Mouse (Mus musculus) liver, postnatal 0 days (tissue): Measurements from ENCODE around the gene Zbtb20. TPM values are rescaled to one million over a fixed set of nuclear protein-coding genes. Genes with fewer than 3 reads are reported as not detected.

Experiments used
- ATAC-seq: fragments of 200-750 bp; cut with Nextera tagmentation; 2 replicates; pipeline ENCODE4 v1.8.0; 2017; ENCODE audit warnings: mild to moderate bottlenecking, moderate library complexity
- DNase-seq: peaks from one replicate; pipeline ENCODE4 v3.0.0-alpha.2; 2016
- H3K27ac ChIP-seq: fragments of 300-500 bp; sonication (generic); 2 replicates; pipeline ENCODE4 v1.5.1; 2014; ENCODE audit warnings: antibody characterized with exemption, moderate library complexity, mild to moderate bottlenecking, low read depth
- H3K27me3 ChIP-seq: fragments of 300-500 bp; sonication (generic); 2 replicates; pipeline ENCODE4 v1.6.1; 2014; ENCODE audit warnings: low read length, control low read depth, mixed read lengths; ENCODE audit not compliant: insufficient read depth
- H3K36me3 ChIP-seq: fragments of 300-500 bp; sonication (generic); replicated peaks from 2 replicates; pipeline ENCODE4 v1.6.1; 2014; ENCODE audit warnings: mild to moderate bottlenecking, control low read depth, low read length, moderate library complexity, mixed read lengths; ENCODE audit not compliant: insufficient read depth
- H3K4me1 ChIP-seq: fragments of 300-500 bp; sonication (generic); 2 replicates; pipeline ENCODE4 v1.6.1; 2014; ENCODE audit warnings: antibody characterized with exemption, mild to moderate bottlenecking, control low read depth; ENCODE audit not compliant: insufficient read depth
- H3K4me2 ChIP-seq: fragments of 300-500 bp; sonication (generic); 2 replicates; pipeline ENCODE4 v1.6.1; 2014; ENCODE audit warnings: low read depth, mild to moderate bottlenecking, low read length, moderate library complexity, mixed read lengths
- H3K4me3 ChIP-seq: fragments of 300-500 bp; sonication (generic); 2 replicates; pipeline ENCODE4 v1.5.1; 2014; ENCODE audit warnings: low read depth, low read length
- H3K9ac ChIP-seq: fragments of 300-500 bp; sonication (generic); replicated peaks from 2 replicates; pipeline ENCODE4 v1.6.1; 2014; ENCODE audit warnings: mild to moderate bottlenecking, moderate library complexity
- H3K9me3 ChIP-seq: fragments of 300-500 bp; sonication (generic); 2 replicates; pipeline ENCODE4 v1.6.1; 2016; ENCODE audit warnings: mild to moderate bottlenecking, control low read depth, low read length, mixed read lengths
- CTCF ChIP-seq: sonication (generic); IDR thresholded peaks from 2 replicates; pipeline ENCODE4 v1.5.1; 2016; ENCODE audit warnings: antibody characterized with exemption, low read depth
- EP300 ChIP-seq: IDR thresholded peaks from 2 replicates; pipeline ENCODE4 v1.6.1; 2016; ENCODE audit warnings: antibody characterized with exemption, low read depth, mild to moderate bottlenecking
- WGBS: fragments of 180-500 bp; shearing (Covaris S2); extraction: QIAGEN DNeasy Blood & Tissue Kit; methylation state at CpG from one replicate; pipeline ENCODE4 v1.1.7; 2014; ENCODE audit not compliant: insufficient replicate concordance; 5-methylcytosine and 5-hydroxymethylcytosine counted together
- polyA plus RNA-seq: library from polyadenylated mRNA; unstranded; fragments of >200 nt; fragmentation: Nextera tagmentation; extraction: Ambion mirVana; gene quantifications from 2 replicates; pipeline ENCODE4 v1.2.1, GENCODE M21; 2015

The Zbtb20 gene
- polyA plus RNA-seq, 1 experiment from 2014 or later, result 9.2 TPM

GRCm38 (mm10) chr16:43574006-43574764 is 698.5 kb downstream of the Zbtb20 start:
- TF ChIP-seq EP300 (no peak), CTCF (peak; percentile 87)
- Histone ChIP-seq H3K27me3 (no peaks in the 10 kb centered on the region), H3K4me3 (no peak overlapping the region), H3K9ac (no peak overlapping the region), H3K9me3 (no peaks in the 10 kb centered on the region), H3K4me2 (no peak overlapping the region), H3K4me1 (0 out of 2 replicates have a peak, but pooled peaks cover 4% of the 10 kb centered on the region), H3K36me3 (no peaks in the 10 kb centered on the region), H3K27ac (0 out of 2 replicates have a peak overlapping the region, but pooled peaks have one; percentile 12)
- ATAC-seq (peak; percentile 91), DNase-seq (peak; percentile 83)
- WGBS, result 33% methylated on average over 7 of the region's 7 CpGs

DNA sequence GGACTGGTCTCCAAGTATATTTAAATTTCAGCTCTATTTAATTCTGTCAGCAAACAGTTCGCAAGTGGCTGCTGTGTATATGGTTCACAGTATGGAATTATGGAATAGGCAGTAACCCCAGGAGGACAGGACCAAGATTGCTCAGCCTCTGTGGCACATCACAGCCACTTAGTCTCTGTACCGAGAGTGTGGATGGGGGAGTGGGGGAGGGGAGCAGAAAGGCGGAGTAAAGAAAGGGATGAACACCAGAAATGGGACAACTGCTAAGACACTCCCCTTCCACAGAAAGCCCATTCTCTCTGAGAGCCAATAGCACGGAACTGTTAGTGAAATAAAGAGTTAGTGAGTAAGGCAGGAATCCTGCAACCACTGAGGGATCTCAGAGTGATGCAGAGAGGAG is 699.4 kb downstream of the Zbtb20 start:
- Histone ChIP-seq H3K27me3 (no peaks in the 10 kb centered on the region), H3K4me3 (no peak overlapping the region), H3K4me2 (no peak overlapping the region), H3K36me3 (no peaks in the 10 kb centered on the region), H3K27ac (no peak overlapping the region), H3K9me3 (no peaks in the 10 kb centered on the region), H3K4me1 (0 out of 2 replicates have a peak, but pooled peaks cover 6% of the 10 kb centered on the region), H3K9ac (no peak overlapping the region)
- ATAC-seq (no peak), DNase-seq (no peak)
- TF ChIP-seq EP300 (no peak), CTCF (no peak)
- WGBS, result 67% methylated on average over 4 of the region's 4 CpGs

- no peak for ATAC-seq
- H3K36me3 ChIP-seq, result no peaks in the 10 kb centered on the region
Measured at GRCm38 (mm10) chr16:43575507-43575906, 699.8 kb downstream of the Zbtb20 start.

GRCm38 (mm10) chr16:43577399-43577798 is 701.7 kb downstream of the Zbtb20 start:
- DNase-seq, result no peak
- Histone ChIP-seq H3K4me2 (no peak overlapping the region), H3K27ac (no peak overlapping the region), H3K27me3 (no peaks in the 10 kb centered on the region), H3K9ac (no peak overlapping the region), H3K9me3 (no peaks in the 10 kb centered on the region), H3K4me1 (0 out of 2 replicates have a peak, but pooled peaks cover 6% of the 10 kb centered on the region), H3K4me3 (no peak overlapping the region), H3K36me3 (no peaks in the 10 kb centered on the region)
- ATAC-seq, result no peak
- TF ChIP-seq EP300 (no peak), CTCF (no peak)
- WGBS, result 66% methylated on average over 10 of the region's 10 CpGs

More at GRCm38 (mm10) chr16:43575507-43575906, 699.8 kb downstream of the Zbtb20 start:
- TF ChIP-seq EP300, result no peak
- TF ChIP-seq CTCF, result no peak
- 55% methylated on average over 9 of the region's 9 CpGs for WGBS
- 0 out of 2 replicates have a peak, but pooled peaks cover 6% of the 10 kb centered on the region for H3K4me1 ChIP-seq
- no peak overlapping the region for H3K9ac ChIP-seq
- H3K27ac ChIP-seq, result no peak overlapping the region
- no peaks in the 10 kb centered on the region for H3K9me3 ChIP-seq
- no peak for DNase-seq
- no peaks in the 10 kb centered on the region for H3K27me3 ChIP-seq
- H3K4me2 ChIP-seq, result no peak overlapping the region
- no peak overlapping the region for H3K4me3 ChIP-seq

- H3K27ac ChIP-seq, result no peak overlapping the region
- H3K4me3 ChIP-seq, result no peak overlapping the region
- H3K4me1 ChIP-seq, result 0 out of 2 replicates have a peak, but pooled peaks cover 6% of the 10 kb centered on the region
- WGBS, result 42% methylated on average over 5 of the region's 5 CpGs
- no peak overlapping the region for H3K4me2 ChIP-seq
- ATAC-seq (no peak), DNase-seq (no peak)
- no peaks in the 10 kb centered on the region for H3K27me3 ChIP-seq
- no peaks in the 10 kb centered on the region for H3K9me3 ChIP-seq
- TF ChIP-seq EP300 (no peak), CTCF (no peak)
- no peak overlapping the region for H3K9ac ChIP-seq
- no peaks in the 10 kb centered on the region for H3K36me3 ChIP-seq
Measured at GRCm38 (mm10) chr16:43578351-43578750, 702.7 kb downstream of the Zbtb20 start.

- no peak for TF ChIP-seq CTCF
- TF ChIP-seq EP300, result no peak
- Histone ChIP-seq H3K36me3 (no peaks in the 10 kb centered on the region), H3K4me1 (0 out of 2 replicates have a peak, but pooled peaks cover 6% of the 10 kb centered on the region), H3K27me3 (no peaks in the 10 kb centered on the region), H3K9ac (no peak overlapping the region), H3K4me3 (no peak overlapping the region), H3K27ac (no peak overlapping the region), H3K4me2 (no peak overlapping the region), H3K9me3 (no peaks in the 10 kb centered on the region)
- ATAC-seq, result peak; percentile 44; the same call in 1 of the 2 replicates
- 81% methylated on average over 4 of the region's 4 CpGs for WGBS
- DNase-seq, result peak; percentile 28
Measured at GRCm38 (mm10) chr16:43579111-43579510, 703.4 kb downstream of the Zbtb20 start.
